Mouse (Mus musculus) liver, embryonic 14.5 days (tissue): ENCODE measurements around the gene Nfe2l1. TPM values are rescaled to one million over a fixed set of nuclear protein-coding genes. Genes with fewer than 3 reads are reported as not detected.
A peak's percentile ranks its signal among the peaks of the same experiment; 100 is the strongest.

Source experiments
- ATAC-seq: fragments of 200-750 bp; cut with Nextera tagmentation; 2 replicates; pipeline ENCODE4 v1.8.0; 2017; ENCODE audit warnings: moderate number of reproducible peaks, mild to moderate bottlenecking, moderate library complexity; ENCODE audit not compliant: insufficient read depth
- DNase-seq, 3 experiments: peaks; one replicate each; pipeline ENCODE4 v3.0.0-alpha.2; 2012 to 2013; ENCODE audit warnings: low read depth in 3 of 3, low spot score in 3 of 3
- H3K27ac ChIP-seq: fragments of 300-500 bp; sonication (generic); 2 replicates; pipeline ENCODE4 v1.5.1; 2014; ENCODE audit warnings: moderate library complexity, mild to moderate bottlenecking, control low read depth, inconsistent platforms
- H3K27me3 ChIP-seq: fragments of 300-500 bp; sonication (generic); 2 replicates; pipeline ENCODE4 v1.6.1; 2014; ENCODE audit warnings: mild to moderate bottlenecking, low read length, moderate library complexity; ENCODE audit not compliant: control insufficient read depth, insufficient read depth
- H3K36me3 ChIP-seq: fragments of 300-500 bp; sonication (generic); replicated peaks from 2 replicates; pipeline ENCODE4 v1.6.1; 2014; ENCODE audit warnings: low read depth; ENCODE audit not compliant: control insufficient read depth, insufficient read depth
- H3K4me1 ChIP-seq, 2 experiments: fragments of 200-500 bp in 1 of 2; fragments of 300-500 bp in 1 of 2; sonication (generic) in 1 of 2; replicated peaks; 2 replicates each; pipeline ENCODE4 v1.6.1; 2012 to 2014; ENCODE audit warnings: antibody characterized with exemption in 1 of 2, inconsistent platforms in 1 of 2, low read length in 1 of 2; ENCODE audit not compliant: control insufficient read depth in 2 of 2, insufficient read depth in 2 of 2
- H3K4me2 ChIP-seq: fragments of 300-500 bp; sonication (generic); 2 replicates; pipeline ENCODE4 v1.6.1; 2014; ENCODE audit warnings: low read depth, mild to moderate bottlenecking, control low read depth, moderate library complexity
- H3K4me3 ChIP-seq, 2 experiments: fragments of 200-500 bp in 1 of 2; fragments of 300-500 bp in 1 of 2; sonication (generic) in 1 of 2; 2 replicates each; pipeline ENCODE4 v1.5.1; 2012 to 2014; ENCODE audit warnings: low read depth in 2 of 2, low read length in 2 of 2, mild to moderate bottlenecking in 2 of 2, control low read depth in 1 of 2, inconsistent platforms in 1 of 2, moderate library complexity in 1 of 2; ENCODE audit not compliant: insufficient read depth in 1 of 2
- H3K9ac ChIP-seq: fragments of 300-500 bp; sonication (generic); replicated peaks from 2 replicates; pipeline ENCODE4 v1.6.1; 2014; ENCODE audit warnings: mild to moderate bottlenecking, control low read depth, moderate library complexity
- H3K9me3 ChIP-seq: fragments of 300-500 bp; sonication (generic); 2 replicates; pipeline ENCODE4 v1.6.1; 2016; ENCODE audit warnings: low read length, mixed read lengths; ENCODE audit not compliant: control insufficient read depth
- CTCF ChIP-seq: IDR thresholded peaks from 2 replicates; pipeline ENCODE4 v1.5.1; 2016; ENCODE audit warnings: antibody characterized with exemption, low read depth, control low read depth
- EP300 ChIP-seq: IDR thresholded peaks from 2 replicates; pipeline ENCODE4 v1.6.1; 2016; ENCODE audit warnings: antibody characterized with exemption, low read depth
- WGBS: fragments of 180-500 bp; shearing (Covaris S2); extraction: QIAGEN DNeasy Blood & Tissue Kit; methylation state at CpG from one replicate; pipeline ENCODE4 v1.1.7; 2014; ENCODE audit not compliant: insufficient replicate concordance; 5-methylcytosine and 5-hydroxymethylcytosine counted together
- polyA plus RNA-seq, 2 experiments: library from polyadenylated mRNA; depleted of rRNA in 1 of 2; stranded (reverse) in 1 of 2; unstranded in 1 of 2; fragments of >200 nt; fragmentation: Nextera tagmentation in 1 of 2; extraction: Ambion mirVana in 1 of 2; gene quantifications; 2 replicates each; pipeline versions ENCODE4 v1.2.1 to v1.2.3; 2012 to 2014

Nfe2l1 gene
- polyA plus RNA-seq, 2 experiments, result 9.6 to 15.2 TPM

DNA sequence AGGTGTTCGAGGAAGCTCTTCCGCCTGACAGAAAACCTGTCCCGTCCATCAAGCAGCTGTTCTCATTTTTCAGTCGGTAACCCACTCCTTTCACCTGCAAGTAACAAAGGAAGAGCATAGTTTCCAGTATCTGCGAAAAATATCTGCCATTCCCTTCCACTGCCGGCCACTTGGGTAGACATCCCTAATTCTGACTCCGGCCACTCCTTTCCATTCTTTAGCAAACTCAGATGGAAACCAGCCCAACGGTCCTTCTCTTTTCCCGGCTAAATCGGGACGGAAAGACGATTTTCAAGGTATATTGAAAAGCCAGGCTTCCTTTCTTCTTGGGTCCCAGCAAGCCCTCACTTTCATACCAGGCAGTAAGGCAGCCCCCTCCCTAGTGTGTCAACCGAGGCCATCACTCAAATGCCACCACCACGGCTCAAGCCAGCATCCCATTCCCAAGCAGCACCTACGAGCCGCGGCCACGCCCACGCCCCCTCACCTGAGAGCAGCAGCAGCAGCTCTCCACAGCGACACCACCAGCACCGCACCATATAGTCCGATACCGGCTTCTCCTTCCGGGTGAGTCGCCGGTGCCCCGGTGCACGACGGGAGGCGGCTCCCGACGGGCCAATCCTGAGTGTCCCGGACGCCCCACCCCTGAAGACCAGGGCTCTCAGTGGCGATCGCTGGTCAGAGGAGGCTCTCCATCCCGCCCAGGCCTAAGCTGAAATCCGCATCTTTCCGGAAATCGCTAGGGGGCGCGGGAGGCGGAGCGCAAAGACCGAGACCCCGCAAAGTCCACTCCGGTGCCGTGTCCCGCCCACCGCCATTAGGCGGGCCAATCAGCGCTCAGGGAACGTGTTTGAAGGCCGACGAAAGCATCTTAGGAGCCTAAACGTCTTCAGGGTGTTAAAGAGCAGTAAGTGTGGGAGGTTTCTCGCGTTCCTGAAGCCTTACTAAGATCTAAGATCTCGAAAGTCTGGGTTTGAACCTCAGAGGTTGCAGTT, 52.5 kb downstream of the Nfe2l1 start, which contains the start of gene Snx11:
Gene Snx11, minus strand, starts transcription at position 592 of the 995 bp plus-strand sequence.
- peak within 1 kb of the TSS; percentile 81 for H3K27ac ChIP-seq
- peaks cover 3 to 10% of the 10 kb centered on the region in 2 experiments for H3K4me1 ChIP-seq
- H3K36me3 ChIP-seq, result peaks cover 5% of the 10 kb centered on the region; the same call in 1 of the 2 replicates
- H3K4me3 ChIP-seq, result peak within 1 kb of the TSS; percentile 80 to 98
- TF ChIP-seq CTCF (peak; percentile 87), EP300 (no peak)
- H3K9ac ChIP-seq, result peak within 1 kb of the TSS; percentile 78
- ATAC-seq (peak; percentile 100), DNase-seq (peak; percentile 98)
- no peaks in the 10 kb centered on the region for H3K9me3 ChIP-seq
- H3K4me2 ChIP-seq, result peak within 1 kb of the TSS; percentile 88
- H3K27me3 ChIP-seq, result no peaks in the 10 kb centered on the region
- WGBS, result 1% methylated on average over 59 of the region's 59 CpGs

DNA sequence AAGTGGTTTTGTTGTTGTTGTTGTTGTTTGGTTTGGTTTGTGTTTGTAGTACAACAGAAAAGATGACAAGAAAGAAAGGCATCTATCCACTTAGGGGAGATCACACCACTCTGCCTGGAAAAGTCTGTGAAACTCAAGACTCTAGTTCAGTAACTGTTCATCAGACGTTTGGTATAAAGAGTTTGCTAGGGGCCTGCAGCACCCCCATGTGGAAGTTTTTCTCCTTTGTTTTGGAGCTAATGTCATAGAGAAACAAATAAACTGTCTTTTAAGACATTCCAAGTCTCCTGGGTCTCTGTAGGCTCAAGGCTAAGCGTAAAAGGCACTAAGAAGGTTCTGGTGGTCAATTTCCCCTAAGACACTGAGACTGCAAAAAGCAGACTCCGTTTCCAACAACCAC, 53.7 kb downstream of the Nfe2l1 start:
- peak overlapping the region; percentile 88 for H3K4me2 ChIP-seq
- no peaks in the 10 kb centered on the region for H3K27me3 ChIP-seq
- peaks cover 7% of the 10 kb centered on the region; the same call in 1 of the 2 replicates for H3K36me3 ChIP-seq
- no peak overlapping the region for H3K9ac ChIP-seq
- TF ChIP-seq EP300, result no peak
- no peak for TF ChIP-seq CTCF
- ATAC-seq, result no peak
- no peaks in the 10 kb centered on the region for H3K9me3 ChIP-seq
- H3K4me1 ChIP-seq, result peaks cover 3 to 10% of the 10 kb centered on the region in 2 experiments
- H3K4me3 ChIP-seq, result peak overlapping the region in 1 of 2 experiments; percentile 98; a peak in 1 of 4 replicates
- H3K27ac ChIP-seq, result no peak overlapping the region
- no peak for DNase-seq
- 51% methylated on average over 3 of the region's 3 CpGs for WGBS

DNA sequence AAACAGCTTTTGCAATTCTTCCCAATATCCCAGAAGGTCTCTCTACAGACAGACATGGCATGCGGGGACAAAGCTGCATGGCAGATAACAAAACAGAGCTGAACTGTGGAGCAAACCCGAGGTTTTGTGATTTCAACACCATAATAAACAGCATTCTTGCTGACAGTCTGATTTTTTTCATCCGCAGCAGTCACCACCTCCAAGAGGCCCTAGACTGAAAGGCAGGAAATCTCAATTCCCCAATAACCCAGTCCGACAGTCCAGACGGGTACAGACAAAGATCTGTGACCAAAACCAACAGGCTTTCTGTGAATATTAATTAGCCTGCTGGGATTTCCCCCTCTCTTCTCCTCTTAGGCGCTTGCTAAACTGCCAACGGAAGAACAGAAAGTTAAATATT, 54.1 kb downstream of the Nfe2l1 start:
- no peak overlapping the region for H3K27ac ChIP-seq
- H3K4me2 ChIP-seq, result no peak overlapping the region
- 73% methylated on average over 7 of the region's 7 CpGs for WGBS
- H3K4me3 ChIP-seq, result no peak overlapping the region
- peaks cover 3 to 10% of the 10 kb centered on the region in 2 experiments for H3K4me1 ChIP-seq
- TF ChIP-seq CTCF, result no peak
- TF ChIP-seq EP300, result no peak
- H3K27me3 ChIP-seq, result no peaks in the 10 kb centered on the region
- no peaks in the 10 kb centered on the region for H3K9me3 ChIP-seq
- peaks cover 10% of the 10 kb centered on the region; the same call in 1 of the 2 replicates for H3K36me3 ChIP-seq
- H3K9ac ChIP-seq, result no peak overlapping the region
- ATAC-seq (no peak), DNase-seq (no peak)

DNA sequence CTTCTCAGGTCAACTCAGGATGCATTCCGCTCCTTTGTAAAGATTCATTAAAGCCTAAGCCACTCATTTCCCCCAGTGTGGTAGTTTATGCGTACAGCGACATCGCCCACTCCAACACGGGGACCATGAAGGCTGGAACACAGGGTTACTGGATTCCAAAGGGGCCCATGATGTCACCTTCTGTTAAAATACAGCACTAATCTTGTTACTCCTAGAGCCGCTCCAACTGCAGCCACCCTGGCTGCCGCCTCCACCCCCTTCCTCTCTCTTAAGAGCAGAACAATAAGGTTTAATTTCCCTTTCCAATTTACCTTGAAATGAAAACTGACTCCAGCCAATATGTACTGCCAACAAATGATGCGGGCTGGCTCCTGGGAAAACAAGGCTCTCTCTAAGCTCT, 54.7 kb downstream of the Nfe2l1 start:
- no peak overlapping the region for H3K9ac ChIP-seq
- 82% methylated on average over 8 of the region's 8 CpGs for WGBS
- no peak overlapping the region for H3K4me2 ChIP-seq
- no peak overlapping the region for H3K27ac ChIP-seq
- DNase-seq, result no peak
- no peaks in the 10 kb centered on the region for H3K9me3 ChIP-seq
- H3K27me3 ChIP-seq, result no peaks in the 10 kb centered on the region
- ATAC-seq, result no peak
- no peak overlapping the region for H3K4me3 ChIP-seq
- TF ChIP-seq EP300 (no peak), CTCF (no peak)
- peaks cover 3 to 10% of the 10 kb centered on the region in 2 experiments for H3K4me1 ChIP-seq
- H3K36me3 ChIP-seq, result peaks cover 14% of the 10 kb centered on the region; the same call in 1 of the 2 replicates

DNA sequence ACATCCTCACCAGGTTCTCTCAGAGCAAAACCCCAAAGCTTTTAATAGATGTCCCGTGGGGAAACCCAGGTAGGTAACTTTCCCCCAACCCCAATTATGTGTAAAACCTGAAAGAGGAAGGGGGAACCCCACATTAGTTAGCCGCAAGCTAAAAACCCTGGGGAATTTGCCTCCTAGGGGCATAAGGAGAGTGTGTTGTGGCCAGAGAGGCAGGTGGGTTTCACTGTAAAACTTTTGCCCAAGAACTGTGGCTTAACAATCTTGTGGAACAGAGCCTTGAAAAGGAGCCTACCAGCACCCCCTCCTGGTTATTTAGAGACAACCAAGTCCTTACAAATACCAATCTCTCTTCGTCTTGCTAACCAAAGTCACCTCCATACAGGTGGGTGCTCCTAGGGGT, 55.2 kb downstream of the Nfe2l1 start:
- Histone ChIP-seq H3K4me1 (peaks cover 3 to 10% of the 10 kb centered on the region in 2 experiments), H3K9me3 (no peaks in the 10 kb centered on the region), H3K27me3 (no peaks in the 10 kb centered on the region), H3K9ac (no peak overlapping the region), H3K36me3 (peaks cover 14% of the 10 kb centered on the region; the same call in 1 of the 2 replicates), H3K4me3 (no peak overlapping the region), H3K4me2 (no peak overlapping the region), H3K27ac (no peak overlapping the region)
- no peak for ATAC-seq
- TF ChIP-seq CTCF (peak; percentile 27), EP300 (no peak)
- DNase-seq, result no peak
- WGBS, result 73% methylated on average over 3 of the region's 3 CpGs
